Mouse (Mus musculus) lung, adult 2 months (tissue): Measurements from ENCODE around the gene Cuedc1.

Experiments used
- CTCF ChIP-seq: fragments of 200-500 bp; IDR thresholded peaks from 2 replicates; pipeline ENCODE4 v1.5.1; 2011; ENCODE audit warnings: mild to moderate bottlenecking, low read length, control low read depth; ENCODE audit not compliant: insufficient read depth
- POLR2A ChIP-seq: fragments of 200-500 bp; IDR thresholded peaks from 2 replicates; pipeline ENCODE4 v1.6.1; 2011; ENCODE audit warnings: low read depth, mild to moderate bottlenecking, control low read depth, low read length, borderline replicate concordance; ENCODE audit errors: extremely low read depth

- TF ChIP-seq CTCF, result no peak
- TF ChIP-seq POLR2A, result no peak
Measured at GRCm38 (mm10) chr11:88198223-88198622, 100.4 kb downstream of the Cuedc1 start.
